Mouse (Mus musculus) heart, postnatal 25 days (tissue): ENCODE results near the gene Aqr. TPM values are rescaled to one million over a fixed set of nuclear protein-coding genes. Genes with fewer than 3 reads are reported as not detected.

Experiments used
- DNase-seq: peaks from one replicate; pipeline ENCODE4 v3.0.0; 2022; ENCODE audit warnings: low spot score
- intact Hi-C: fragments of 180-260 bp; cut with DNase I; formaldehyde crosslinking; loops from one replicate; pipeline ENCODE4 v1.15.1; 2025
- total RNA-seq, 2 experiments: library from RNA; stranded (reverse); gene quantifications; 2 replicates each; pipeline ENCODE4 v1.2.3; 2021

Aqr gene
- total RNA-seq, 2 experiments from 2014 or later, result 16.8 to 18.2 TPM

DNA sequence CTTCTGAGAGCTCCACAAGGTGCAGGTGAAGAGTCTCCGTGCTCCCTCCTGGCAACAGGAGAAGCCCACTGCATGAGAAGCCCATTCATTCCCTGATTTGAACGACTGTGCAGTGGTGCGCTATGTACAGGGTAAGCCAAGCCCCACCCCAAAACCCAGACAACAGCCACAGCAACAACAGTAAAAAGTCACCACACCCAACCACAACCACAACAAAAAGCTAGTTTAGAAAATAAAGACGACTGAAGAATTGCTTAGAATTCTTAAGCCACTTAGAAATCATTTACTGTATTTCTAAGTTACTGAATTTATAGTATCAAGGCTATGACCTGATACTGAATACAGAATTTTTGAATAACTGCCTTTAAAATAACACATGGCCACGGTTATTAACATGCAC lies 41.9 kb downstream of the Aqr start:
- intact Hi-C loops, result loop anchor here (5.0 kb wide), 2 partner anchors 38 to 178 kb away; no protein-coding TSS in a partner anchor

DNA sequence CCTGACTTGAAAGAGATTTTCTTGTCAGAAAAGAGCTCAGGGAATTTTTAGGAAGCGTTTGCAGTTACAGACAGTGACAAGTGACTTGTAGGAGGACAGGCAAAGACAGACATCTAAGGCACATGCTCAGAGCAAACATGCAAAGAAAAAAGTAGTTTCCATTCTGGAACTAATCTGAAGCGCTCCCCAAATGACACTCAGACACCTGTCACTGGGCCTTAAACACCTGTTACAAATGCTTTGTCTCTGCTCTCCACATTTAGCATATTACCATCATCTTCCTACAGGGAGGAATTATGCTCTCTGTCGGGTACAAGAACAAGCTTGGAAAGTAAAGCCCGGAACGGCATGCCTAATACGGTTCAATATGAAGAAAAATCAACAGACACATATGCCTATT lies 43.0 kb downstream of the Aqr start:
- intact Hi-C loops, result loop anchor here (5.0 kb wide), 1 partner anchor 37 kb away; no protein-coding TSS in a partner anchor
- no peak for DNase-seq

More for the DNA sequence above, 41.9 kb downstream of the Aqr start:
- DNase-seq, result no peak

DNA sequence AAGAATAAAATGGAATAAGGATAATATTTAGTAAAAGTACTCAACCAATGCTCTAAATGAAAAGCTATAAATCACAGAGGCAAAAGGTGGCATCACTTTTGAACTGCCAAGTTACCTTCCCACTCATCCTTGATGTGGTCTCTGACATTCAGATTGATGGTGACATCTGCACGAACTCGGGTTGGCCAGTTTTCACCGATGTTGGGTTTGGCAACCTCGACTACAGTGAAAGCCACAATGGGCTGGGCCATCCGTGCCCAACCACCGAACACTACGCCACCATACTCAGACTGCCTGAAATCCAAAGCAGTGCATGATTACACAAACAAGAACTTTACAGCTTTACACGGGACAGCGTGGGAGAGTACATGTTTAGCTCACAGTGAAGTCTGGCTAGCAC lies 50.1 kb downstream of the Aqr start:
- DNase-seq, result no peak
- intact Hi-C loops, result no loop called here

DNA sequence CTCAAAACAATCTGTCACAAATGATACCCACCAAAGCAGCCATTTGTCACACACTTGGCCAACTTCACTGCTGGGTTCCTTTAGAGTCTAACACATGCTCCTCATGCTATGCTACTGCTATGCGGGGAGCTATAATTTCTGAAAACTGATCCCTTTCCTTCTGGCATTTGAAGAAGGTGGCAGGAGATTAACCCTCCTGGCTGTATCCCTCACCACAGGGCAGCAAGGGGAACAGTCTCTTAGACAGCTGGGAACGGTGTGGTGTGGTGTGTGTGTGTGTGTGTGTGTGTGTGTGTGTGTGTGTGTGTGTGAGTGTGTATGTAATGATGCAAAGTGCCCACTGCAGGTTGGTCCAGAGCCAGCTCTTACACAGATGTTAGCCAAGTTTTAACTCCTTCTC lies 51.0 kb downstream of the Aqr start:
- intact Hi-C loops, result no loop called here
- DNase-seq, result no peak

DNA sequence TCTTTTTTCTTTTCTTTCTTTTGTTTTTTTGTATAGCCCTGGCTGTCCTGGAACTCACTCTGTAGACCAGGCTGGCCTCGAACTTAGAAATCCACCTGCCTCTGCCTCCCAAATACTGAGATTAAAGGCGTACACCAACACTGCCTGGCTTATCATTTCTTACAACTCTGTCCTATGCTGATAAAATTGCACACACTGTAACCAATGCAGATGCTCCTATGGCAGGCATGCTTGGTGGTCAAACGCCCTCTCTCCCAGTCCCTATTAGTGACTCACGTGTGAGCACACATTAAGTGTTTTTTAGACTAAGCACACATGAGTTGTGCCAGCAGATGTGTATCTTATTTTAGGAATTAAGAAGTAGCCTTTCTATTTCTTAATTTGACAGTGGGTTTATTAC lies 53.5 kb downstream of the Aqr start:
- DNase-seq, result no peak
- intact Hi-C loops, result loop anchor here (5.0 kb wide), 2 partner anchors 61 to 76 kb away; no protein-coding TSS in a partner anchor

DNA sequence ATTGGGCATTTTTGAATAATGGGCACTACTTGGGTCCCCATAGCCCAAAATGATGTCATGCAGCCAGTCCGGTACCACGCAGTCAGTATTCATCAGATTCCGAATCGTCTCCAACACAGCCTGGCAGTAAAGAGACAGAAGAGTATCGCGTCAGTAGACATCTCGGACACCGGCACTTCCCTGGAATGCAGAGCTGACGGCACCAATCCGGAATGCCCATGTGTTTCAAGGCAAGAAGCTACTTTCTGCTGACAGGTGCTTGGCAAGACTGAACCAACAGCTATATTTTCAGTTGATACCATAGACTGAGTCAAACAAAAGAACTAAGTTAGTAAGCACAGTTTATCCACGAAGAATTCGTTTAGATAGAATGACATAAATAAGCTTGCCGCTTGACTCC lies 56.2 kb downstream of the Aqr start:
- intact Hi-C loops, result loop anchor here (5.0 kb wide), 2 partner anchors 58 to 73 kb away; no protein-coding TSS in a partner anchor
- DNase-seq, result peak; percentile 13

DNA sequence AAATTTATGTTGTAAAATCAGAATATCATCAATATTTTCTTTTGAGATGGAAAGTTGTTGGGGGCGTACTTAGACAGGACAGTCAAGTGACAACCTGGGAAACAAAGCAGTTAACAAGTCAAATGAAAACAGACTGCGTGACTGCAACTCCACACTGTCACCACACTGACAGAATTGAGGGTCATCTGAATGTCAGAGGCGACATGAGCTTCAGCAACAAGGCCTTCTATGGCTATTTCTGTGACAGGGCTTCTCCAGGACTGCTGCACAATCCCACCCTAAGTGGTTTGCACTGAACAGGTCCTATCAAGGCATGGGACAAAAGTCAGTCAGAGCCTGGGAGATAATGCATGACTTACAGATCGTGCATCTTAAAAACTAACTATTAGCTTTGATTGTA lies 63.5 kb downstream of the Aqr start:
- DNase-seq, result no peak
- intact Hi-C loops, result no loop called here

DNA sequence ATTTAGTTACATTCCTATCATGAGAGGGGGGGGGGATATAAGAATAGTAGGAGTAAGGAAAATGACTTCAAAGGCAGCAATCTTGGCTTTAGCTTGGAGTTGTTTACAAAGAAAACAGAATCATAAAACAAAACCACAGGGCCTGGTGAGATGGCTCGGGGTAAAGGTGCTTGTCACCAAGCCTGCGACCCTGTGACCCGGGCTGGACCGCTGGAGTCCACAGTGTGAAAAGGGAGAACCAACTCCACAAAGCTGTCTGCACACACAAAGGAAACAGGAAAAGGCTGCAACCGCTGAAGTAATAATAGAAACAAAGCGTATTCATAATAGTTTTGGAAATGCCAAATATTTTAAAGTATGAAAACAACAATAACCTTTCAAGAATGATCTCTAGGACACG lies 67.4 kb downstream of the Aqr start:
- no peak for DNase-seq
- intact Hi-C loops, result no loop called here

DNA sequence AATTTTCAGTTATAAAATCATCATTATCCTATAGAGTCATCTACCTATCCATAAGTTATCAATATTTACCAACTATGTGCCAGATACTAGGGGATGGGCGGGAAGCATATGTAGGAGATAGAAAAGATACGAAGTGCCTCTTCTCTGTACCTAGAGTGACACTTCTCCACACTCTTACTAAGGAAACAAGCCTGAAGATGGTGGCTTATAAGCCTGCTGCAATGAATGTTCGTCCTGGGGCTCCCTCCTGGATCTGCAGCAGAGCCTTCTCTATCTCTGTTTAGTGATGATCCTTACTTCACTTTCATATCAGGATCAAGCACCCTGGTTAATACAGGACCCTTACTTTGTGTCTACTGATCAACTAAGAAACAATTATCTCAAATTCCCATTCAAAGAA lies 69.2 kb downstream of the Aqr start:
- intact Hi-C loops, result no loop called here
- no peak for DNase-seq

DNA sequence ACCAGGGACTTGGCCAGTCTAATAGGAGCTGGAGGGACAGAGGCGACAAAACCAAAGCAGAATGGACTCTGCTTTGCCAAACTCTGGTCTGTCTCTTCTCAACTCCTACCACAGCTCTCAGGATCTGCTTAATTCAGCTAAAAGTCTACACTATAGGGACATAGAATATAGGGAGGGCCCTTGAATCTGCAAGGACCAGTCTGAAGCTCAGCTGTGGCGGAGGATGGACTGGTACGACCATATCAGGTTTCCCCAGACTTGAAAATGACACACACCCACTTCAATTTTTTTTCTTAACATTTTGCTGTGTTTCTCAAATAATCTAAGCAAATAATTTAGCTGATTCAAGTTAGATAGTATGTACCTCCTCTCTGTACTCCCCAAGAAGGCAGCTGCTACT lies 69.6 kb downstream of the Aqr start:
- no peak for DNase-seq
- intact Hi-C loops, result no loop called here

DNA sequence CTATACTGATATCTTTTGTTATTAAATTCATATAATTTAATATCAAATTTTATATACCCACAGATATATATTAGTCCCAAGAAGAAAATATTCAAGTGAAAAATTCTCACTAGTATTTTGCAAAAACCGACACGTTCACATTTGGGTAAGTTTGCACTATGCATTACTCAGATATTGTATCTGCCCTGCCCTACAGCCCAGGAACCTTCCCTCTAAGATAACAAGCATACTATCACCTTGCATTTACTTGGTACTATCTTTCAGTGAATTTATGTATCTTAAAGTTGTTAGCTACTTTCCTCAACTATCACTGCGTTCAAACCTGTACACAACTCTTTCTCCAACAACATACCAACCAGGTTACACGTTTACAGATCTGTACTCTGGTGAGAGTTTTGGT lies 71.3 kb downstream of the Aqr start:
- intact Hi-C loops, result no loop called here
- no peak for DNase-seq

DNA sequence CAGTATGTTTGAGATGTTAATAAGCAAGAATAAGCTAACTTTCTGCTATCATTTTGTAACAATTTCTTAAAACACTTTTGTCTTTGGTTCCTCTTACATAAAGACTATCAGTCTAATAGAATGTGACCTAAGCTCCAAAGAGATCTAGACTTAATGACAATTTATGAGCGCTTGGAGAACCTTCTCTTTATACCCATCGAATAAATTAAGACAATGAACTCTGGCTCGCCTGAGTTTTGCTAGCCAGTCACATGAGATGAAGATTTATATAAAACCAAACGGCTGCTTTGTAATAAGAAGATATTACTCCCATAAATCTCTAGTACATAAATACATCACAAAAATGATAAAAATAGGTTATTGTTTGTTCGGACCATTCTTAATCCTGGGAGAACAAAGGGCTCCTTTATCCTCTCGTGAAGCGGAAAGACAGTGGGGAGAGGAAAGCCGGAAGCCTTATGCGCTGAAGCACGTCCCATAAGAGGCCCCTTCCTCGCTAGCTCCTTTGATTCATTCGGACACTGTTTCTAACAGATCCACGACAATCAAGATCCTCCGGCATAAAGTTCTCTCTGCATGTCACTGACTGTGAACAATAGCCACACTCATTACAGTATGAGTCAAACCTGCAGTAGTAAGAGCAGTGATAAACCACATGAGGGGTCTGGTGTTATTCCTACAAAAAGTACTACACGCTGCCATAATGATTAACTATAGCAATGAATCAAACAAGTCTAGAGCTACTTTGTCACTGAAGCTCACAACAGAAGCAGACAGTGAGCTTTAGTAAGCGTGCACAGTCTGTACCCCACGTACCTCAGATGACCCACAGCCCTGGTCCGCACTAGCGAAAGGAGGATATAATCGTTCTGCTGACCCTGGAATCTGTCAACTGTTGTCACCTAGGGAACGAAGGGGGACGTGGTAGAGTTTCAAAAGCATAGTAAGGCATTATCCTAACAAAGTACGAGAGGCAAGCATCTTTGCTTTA lies 79.2 kb downstream of the Aqr start:
- DNase-seq, result no peak
- intact Hi-C loops, result loop anchor here (5.0 kb wide), 1 partner anchor 35 kb away; no protein-coding TSS in a partner anchor

DNA sequence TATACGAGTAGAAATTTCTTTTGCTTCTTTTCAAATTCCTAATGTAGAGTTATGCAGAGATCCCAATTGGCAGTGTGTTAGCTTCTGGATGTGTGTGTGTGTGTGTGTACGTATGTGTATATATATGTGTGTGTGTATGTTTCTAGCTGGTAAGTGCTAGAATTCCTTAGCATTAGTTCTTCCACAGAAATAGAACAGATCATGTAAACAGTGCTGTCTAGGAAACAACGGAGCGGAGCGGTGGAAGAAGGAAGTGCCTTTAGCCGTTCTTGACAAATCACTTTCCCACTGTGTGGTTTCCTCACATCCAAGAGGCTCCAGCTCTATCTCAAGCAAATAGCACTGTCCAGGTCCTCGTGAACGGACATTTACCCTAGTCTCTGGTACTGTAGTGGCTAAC lies 80.4 kb downstream of the Aqr start:
- intact Hi-C loops, result loop anchor here (5.0 kb wide), 1 partner anchor 36 kb away; no protein-coding TSS in a partner anchor

DNA sequence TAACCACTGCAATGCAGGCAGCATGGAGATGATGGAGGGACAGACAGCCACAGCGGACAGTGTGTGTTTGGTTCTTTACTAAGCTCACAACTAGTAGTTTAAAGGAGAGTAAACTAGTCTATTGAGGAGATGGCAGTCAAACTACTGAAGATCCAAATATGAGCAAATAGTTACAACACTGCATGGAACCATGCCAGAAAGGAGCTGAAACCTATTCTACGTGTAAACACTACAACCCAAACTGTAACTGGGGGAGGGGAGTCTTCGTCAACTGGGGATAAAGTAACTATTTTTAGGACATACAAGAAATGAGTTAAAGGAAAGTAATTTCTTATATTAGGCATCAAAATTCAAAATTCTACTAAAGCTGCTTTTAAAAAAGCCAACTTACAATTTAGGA lies 84.4 kb downstream of the Aqr start:
- intact Hi-C loops, result no loop called here
- DNase-seq, result no peak

More for the DNA sequence above, 80.4 kb downstream of the Aqr start:
- DNase-seq, result no peak

DNA sequence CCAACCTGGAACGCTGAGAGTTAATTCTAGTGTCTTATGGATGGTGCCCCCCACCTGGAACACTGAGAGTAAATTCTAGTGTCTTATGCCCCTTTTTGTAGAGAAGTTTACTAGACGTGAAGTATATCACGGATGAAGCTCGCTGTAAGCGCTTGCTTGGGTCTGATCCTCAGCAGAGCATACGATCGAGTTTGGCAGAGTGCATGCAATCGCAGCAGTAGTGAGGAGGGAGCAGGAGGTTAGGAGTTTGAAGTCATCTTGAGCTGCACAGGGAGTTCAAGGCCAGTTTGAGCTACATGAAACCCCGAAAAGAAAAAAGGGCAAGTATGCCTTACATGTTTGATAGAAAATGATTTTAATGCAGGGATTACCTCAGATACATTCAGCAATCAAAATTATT lies 86.0 kb downstream of the Aqr start:
- intact Hi-C loops, result no loop called here
- no peak for DNase-seq

DNA sequence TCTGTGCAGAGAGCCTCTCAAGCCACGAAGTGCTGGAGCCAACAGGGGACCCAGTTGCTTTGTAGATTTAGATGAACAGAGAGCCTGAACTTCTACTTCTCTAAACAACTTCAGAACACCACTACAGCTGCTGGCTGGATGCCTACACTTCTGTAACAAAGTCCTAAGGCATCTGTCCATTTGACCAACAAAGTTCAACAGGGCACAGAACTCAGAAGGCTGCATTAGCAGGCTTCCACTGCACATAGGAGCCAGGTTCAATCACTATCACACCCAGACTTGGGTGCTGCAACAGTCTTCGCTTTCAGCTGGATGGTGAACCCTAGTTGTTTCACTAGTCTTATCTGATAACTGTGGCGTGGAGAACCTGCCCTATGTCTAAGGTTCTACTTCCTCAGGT lies 87.0 kb downstream of the Aqr start:
- no peak for DNase-seq
- intact Hi-C loops, result no loop called here

DNA sequence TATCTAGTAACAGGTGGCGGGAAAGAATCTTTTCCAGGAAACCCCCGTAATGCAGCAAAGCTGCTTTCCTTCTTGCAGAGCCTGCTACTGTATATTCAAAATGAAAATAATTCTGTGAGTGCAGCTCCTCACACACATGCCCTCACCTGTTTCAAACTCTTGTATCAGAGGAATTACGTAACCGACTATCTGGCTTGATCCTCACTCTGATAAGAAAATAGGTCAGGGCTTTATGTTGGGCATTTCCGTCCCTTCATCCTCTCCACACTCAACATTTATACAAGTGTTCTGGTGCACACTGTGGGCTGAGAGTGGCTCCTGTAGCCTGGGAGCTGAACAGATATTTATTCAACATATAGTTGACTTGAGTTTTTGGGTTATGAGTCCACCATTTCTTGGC lies 87.7 kb downstream of the Aqr start:
- intact Hi-C loops, result no loop called here
- no peak for DNase-seq

DNA sequence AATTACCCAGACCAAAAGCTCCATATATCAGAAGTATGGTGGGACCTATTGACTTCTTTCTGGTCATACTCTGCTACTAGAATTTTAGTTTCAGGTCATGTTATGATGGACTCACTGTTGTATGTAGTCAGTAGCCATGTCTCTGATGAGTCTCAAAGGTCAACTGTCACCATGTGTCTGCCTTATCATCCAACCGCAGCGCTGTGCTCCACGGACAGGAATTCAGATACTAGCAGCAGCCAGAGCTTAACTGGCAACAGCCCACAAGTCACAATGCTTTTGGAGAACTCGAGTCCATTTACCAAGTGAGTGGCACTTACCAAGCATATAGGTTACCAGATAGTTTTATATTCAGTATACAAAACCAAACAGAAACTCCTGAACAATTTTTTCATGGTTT lies 89.2 kb downstream of the Aqr start:
- intact Hi-C loops, result no loop called here
- DNase-seq, result no peak

DNA sequence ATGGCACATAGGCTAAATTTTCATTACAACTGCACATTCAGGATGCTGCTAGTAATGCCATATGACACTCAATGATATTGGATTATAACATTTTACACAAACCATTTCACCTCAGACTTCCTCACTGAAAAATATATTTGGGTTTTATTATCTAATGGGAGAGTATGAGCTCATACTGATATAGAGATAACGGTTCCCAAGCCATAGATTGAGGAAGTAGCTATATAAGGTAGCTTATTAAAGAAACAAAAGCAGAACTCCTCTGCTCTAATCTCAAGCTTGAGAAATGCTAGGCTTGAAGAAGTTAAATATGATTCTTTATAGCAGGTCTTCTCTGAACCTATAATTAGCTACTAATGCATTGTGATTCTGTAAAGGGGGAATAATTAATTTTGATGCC lies 90.3 kb downstream of the Aqr start:
- intact Hi-C loops, result no loop called here
- DNase-seq, result no peak

DNA sequence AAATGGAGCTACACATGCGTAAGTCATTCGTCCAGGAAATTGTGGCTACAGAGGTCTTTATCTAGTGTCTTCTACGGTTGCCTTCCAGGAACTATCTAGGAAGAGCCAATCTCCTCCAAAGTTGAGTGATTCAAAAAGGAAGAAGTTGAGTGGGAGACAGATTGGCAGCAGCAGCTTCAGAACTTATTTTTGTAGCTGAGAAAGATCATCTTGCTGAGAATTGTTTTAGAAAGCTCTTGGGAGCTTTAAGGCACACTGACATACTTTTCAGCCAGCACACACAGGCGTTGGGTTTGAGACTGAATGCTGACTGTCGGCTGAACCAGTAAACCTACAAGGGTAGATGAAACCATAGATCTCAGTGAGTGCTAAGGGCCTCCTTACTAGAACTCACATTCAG lies 91.5 kb downstream of the Aqr start:
- intact Hi-C loops, result no loop called here
- DNase-seq, result no peak

DNA sequence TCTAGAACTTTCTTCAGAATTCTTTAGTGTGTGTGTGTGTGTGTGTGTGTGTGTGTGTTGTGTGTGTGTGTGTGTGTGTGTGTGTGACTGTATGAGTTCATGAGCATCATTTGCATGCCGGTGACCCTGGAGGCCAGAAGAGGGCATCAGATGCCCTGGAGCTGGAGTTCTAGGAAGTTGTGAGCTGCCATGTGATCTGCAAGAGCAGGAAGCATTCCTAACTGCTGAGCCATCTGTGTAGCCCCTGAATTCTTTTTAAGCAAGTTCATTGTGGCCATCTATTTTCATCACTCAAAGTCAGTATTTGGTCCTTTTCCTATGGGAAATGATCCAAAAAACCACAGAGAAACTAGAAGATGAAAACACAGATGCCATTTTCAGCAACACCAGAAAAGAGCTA lies 92.1 kb downstream of the Aqr start:
- intact Hi-C loops, result no loop called here
- DNase-seq, result no peak

DNA sequence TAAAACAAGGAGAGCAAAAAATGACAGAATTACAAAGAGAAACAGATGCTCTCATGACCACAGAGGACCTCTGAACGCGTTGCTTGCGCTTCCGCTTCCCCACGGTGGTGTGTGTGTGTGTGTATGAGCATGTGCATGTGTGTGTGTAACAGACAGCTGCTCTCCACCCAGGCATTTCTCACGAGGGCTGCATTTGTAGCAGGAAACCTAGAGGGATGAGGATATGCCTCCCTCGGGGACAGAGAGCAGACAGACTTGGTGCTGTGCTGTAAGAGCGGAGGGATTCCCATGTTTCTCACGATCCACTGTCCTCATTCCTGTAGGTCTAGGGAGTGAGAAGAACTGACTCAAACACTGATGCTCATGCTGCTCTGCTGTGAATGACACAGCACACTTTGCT lies 93.2 kb downstream of the Aqr start:
- intact Hi-C loops, result no loop called here
- no peak for DNase-seq
